Mouse (Mus musculus) myocyte (in vitro differentiated cells): ENCODE results near the gene Med12. TPM values are rescaled to one million over a fixed set of nuclear protein-coding genes. Genes with fewer than 3 reads are reported as not detected.

ENCODE experiments used
- H3K27me3 ChIP-seq: one replicate; pipeline ENCODE4 v1.6.1; 2011; ENCODE audit not compliant: control insufficient read depth, insufficient read depth, insufficient read length
- H3K36me3 ChIP-seq: one replicate; pipeline ENCODE4 v1.6.1; 2011; ENCODE audit not compliant: control insufficient read depth, insufficient read depth
- H3K4me2 ChIP-seq: one replicate; pipeline ENCODE4 v1.6.1; 2011; ENCODE audit warnings: low read depth, control low read depth
- H3K4me3 ChIP-seq: one replicate; pipeline ENCODE4 v1.5.1; 2011; ENCODE audit warnings: mild to moderate bottlenecking, control low read depth, moderate library complexity
- H3K79me2 ChIP-seq: one replicate; pipeline ENCODE4 v1.6.1; 2011; ENCODE audit not compliant: control insufficient read depth, insufficient read depth
- H3ac ChIP-seq: one replicate; pipeline ENCODE4 v1.6.1; 2011; ENCODE audit not compliant: control insufficient read depth, insufficient read length
- CEBPB ChIP-seq: IDR thresholded peaks from 2 replicates; pipeline ENCODE4 v1.6.1; 2011; ENCODE audit warnings: mild to moderate bottlenecking, moderate library complexity; ENCODE audit not compliant: poor library complexity, insufficient read depth, severe bottlenecking
- E2F4 ChIP-seq: IDR thresholded peaks from one replicate; pipeline ENCODE4 v1.6.1; 2011; ENCODE audit warnings: mild to moderate bottlenecking, control low read depth, moderate library complexity; ENCODE audit not compliant: insufficient read depth
- MAX ChIP-seq: IDR thresholded peaks from one replicate; pipeline ENCODE4 v1.6.1; 2011; ENCODE audit warnings: low read depth, mild to moderate bottlenecking, control low read depth
- MYOD1 ChIP-seq, 3 experiments: IDR thresholded peaks; one replicate each; pipeline ENCODE4 v1.6.1; 2011; ENCODE audit warnings: control low read depth in 2 of 3, low read depth in 2 of 3, mild to moderate bottlenecking in 2 of 3, moderate library complexity in 1 of 3; ENCODE audit not compliant: insufficient read length in 2 of 3, control insufficient read depth in 1 of 3
- MYOG ChIP-seq, 3 experiments: IDR thresholded peaks; one replicate each; pipeline ENCODE4 v1.6.1; 2011; ENCODE audit warnings: control low read depth in 2 of 3, low read depth in 2 of 3, mild to moderate bottlenecking in 2 of 3; ENCODE audit not compliant: insufficient read length in 2 of 3, control insufficient read depth in 1 of 3, insufficient read depth in 1 of 3
- POLR2A ChIP-seq: IDR thresholded peaks from one replicate; pipeline ENCODE4 v1.6.1; 2011; ENCODE audit warnings: low read depth, mild to moderate bottlenecking, control low read depth, moderate library complexity; ENCODE audit not compliant: insufficient read length
- POLR2AphosphoS2 ChIP-seq: IDR thresholded peaks from one replicate; pipeline ENCODE4 v1.6.1; 2011; ENCODE audit warnings: low read depth, control low read depth; ENCODE audit not compliant: insufficient read length
- REST ChIP-seq: IDR thresholded peaks from one replicate; pipeline ENCODE4 v1.6.1; 2011; ENCODE audit warnings: mild to moderate bottlenecking, control low read depth, moderate library complexity; ENCODE audit not compliant: insufficient read depth, insufficient read length
- SRF ChIP-seq: IDR thresholded peaks from one replicate; pipeline ENCODE4 v1.6.1; 2011; ENCODE audit warnings: low read depth; ENCODE audit not compliant: control insufficient read depth, insufficient read length
- TCF12 ChIP-seq: IDR thresholded peaks from one replicate; pipeline ENCODE4 v1.6.1; 2011; ENCODE audit warnings: mild to moderate bottlenecking, control low read depth; ENCODE audit not compliant: poor library complexity, insufficient read depth, severe bottlenecking
- TCF3 ChIP-seq: IDR thresholded peaks from one replicate; pipeline ENCODE4 v1.6.1; 2011; ENCODE audit warnings: low read depth, control low read depth; ENCODE audit not compliant: insufficient read length
- USF1 ChIP-seq: IDR thresholded peaks from one replicate; pipeline ENCODE4 v1.6.1; 2011; ENCODE audit warnings: low read depth, mild to moderate bottlenecking, control low read depth, moderate library complexity
- polyA plus RNA-seq: library from polyadenylated mRNA; unstranded; fragments of >200 nt; fragmentation: generic; extraction: Trizol; gene quantifications from one replicate; pipeline ENCODE4 v1.2.1, GENCODE M21; 2012; ENCODE audit warnings: missing spikeins

The Med12 gene
- polyA plus RNA-seq, 1 experiment: 29.6 TPM

DNA sequence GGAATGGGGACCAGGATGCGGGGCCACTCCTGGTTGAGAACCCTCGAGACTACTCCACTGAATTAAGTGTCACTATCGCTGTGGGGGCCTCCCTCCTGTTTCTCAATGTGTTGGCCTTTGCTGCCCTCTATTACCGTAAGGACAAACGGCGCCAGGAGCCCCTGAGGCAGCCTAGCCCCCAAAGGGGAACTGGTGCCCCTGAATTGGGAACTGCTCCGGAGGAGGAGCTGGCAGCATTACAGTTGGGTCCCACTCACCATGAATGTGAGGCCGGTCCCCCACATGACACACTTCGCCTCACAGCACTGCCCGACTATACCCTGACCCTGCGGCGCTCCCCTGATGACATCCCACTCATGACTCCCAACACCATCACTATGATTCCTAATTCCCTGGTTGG lies 45.9 kb downstream of the Med12 start:
- TF ChIP-seq E2F4: no peak
- TF ChIP-seq MYOD1 (IDR thresholded peaks at IDR 0.05; ENCODE audit: control insufficient read depth in 1 of 3, insufficient read length in 2 of 3, low read depth in 2 of 3): no peak
- no peak for TF ChIP-seq REST
- no peak for TF ChIP-seq POLR2AphosphoS2
- TF ChIP-seq POLR2A: no peak
- H3K36me3 ChIP-seq: no peaks in the 10 kb centered on the region
- H3K27me3 ChIP-seq: no peaks in the 10 kb centered on the region
- no peaks in the 10 kb centered on the region for H3K79me2 ChIP-seq
- H3K4me3 ChIP-seq: no peak overlapping the region
- H3ac ChIP-seq: no peak overlapping the region
- no peak overlapping the region for H3K4me2 ChIP-seq

GRCm38 (mm10) chrX:101325989-101326899 lies 52.4 kb downstream of the Med12 start:
- Histone ChIP-seq H3K36me3 (no peaks in the 10 kb centered on the region), H3K4me3 (no peak overlapping the region), H3ac (no peak overlapping the region), H3K79me2 (no peaks in the 10 kb centered on the region), H3K4me2 (no peak overlapping the region), H3K27me3 (no peaks in the 10 kb centered on the region)
- no peak for TF ChIP-seq POLR2AphosphoS2
- TF ChIP-seq SRF: no peak
- no peak for TF ChIP-seq REST
- TF ChIP-seq MYOD1 (IDR thresholded peaks at IDR 0.05; ENCODE audit: control insufficient read depth in 1 of 3, insufficient read length in 2 of 3, low read depth in 2 of 3): no peak
- no peak for TF ChIP-seq USF1
- TF ChIP-seq TCF3: no peak

GRCm38 (mm10) chrX:101329372-101330028 lies 55.7 kb downstream of the Med12 start:
- no peaks in the 10 kb centered on the region for H3K36me3 ChIP-seq
- no peaks in the 10 kb centered on the region for H3K79me2 ChIP-seq
- H3K4me2 ChIP-seq: peak overlapping the region; percentile 65
- H3K27me3 ChIP-seq: no peaks in the 10 kb centered on the region
- H3K4me3 ChIP-seq: no peak overlapping the region
- no peak for TF ChIP-seq MYOG (IDR thresholded peaks at IDR 0.05; ENCODE audit: control insufficient read depth in 1 of 3, insufficient read depth in 1 of 3, insufficient read length in 2 of 3, low read depth in 2 of 3)
- TF ChIP-seq TCF12: no peak
- no peak for TF ChIP-seq POLR2A
- TF ChIP-seq CEBPB: no peak
- TF ChIP-seq POLR2AphosphoS2: no peak
- no peak for TF ChIP-seq REST
- no peak for TF ChIP-seq MYOD1 (IDR thresholded peaks at IDR 0.05; ENCODE audit: control insufficient read depth in 1 of 3, insufficient read length in 2 of 3, low read depth in 2 of 3)
- TF ChIP-seq TCF3: no peak
- no peak for TF ChIP-seq MAX
- TF ChIP-seq USF1: no peak
- TF ChIP-seq SRF: no peak
- no peak for TF ChIP-seq E2F4
- no peak overlapping the region for H3ac ChIP-seq

- no peaks in the 10 kb centered on the region for H3K36me3 ChIP-seq
- H3K79me2 ChIP-seq: no peaks in the 10 kb centered on the region
- peak overlapping the region; percentile 70 for H3K4me2 ChIP-seq
- no peaks in the 10 kb centered on the region for H3K27me3 ChIP-seq
- H3ac ChIP-seq: no peak overlapping the region
- TF ChIP-seq CEBPB (no peak), TCF3 (no peak)
- peak overlapping the region; percentile 26 for H3K4me3 ChIP-seq
Observed at GRCm38 (mm10) chrX:101332031-101332374, 58.2 kb downstream of the Med12 start.

DNA sequence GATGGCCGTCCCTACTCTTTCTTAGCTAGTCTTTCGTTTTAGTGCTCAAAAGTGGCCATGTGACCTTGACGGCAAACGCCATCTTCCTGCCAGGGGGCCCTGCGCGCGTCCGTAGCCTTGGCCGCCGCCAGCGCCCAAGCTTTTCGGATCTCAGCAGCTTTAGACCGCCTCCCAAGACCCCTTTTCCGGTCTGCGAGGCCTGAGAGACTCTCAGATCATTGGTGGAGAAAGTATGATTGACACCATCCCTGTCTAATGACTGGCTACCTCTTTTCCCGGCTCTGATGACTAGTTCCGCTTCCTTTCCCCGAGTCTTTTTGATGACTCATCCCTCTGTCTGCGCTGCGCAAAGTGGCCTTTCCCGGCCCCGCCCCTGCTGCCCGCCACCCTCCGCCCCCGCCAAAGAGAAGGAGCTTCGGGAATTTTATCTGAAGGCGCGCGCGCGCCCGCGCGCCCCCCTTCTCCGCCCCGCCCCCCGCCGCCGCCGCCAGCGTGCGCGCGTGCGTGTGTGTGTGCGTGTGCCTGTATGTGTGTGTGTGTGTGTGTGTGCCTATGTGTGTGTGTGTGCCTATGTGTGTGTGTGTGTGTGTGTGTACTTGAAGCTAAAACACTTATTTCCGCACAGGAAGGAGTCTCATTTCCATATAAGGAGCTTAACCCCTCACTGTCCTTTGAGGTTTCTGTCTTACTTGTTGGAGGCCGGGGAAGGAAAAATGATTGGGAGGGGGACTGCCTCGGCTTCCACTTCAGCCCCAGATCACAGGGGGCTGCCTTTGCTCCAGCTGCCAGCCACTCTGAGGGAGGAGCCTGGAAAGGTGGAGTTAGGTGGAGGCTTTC lies 58.8 kb downstream of the Med12 start:
- no peak for TF ChIP-seq TCF3
- TF ChIP-seq CEBPB: no peak
- TF ChIP-seq MYOG (IDR thresholded peaks at IDR 0.05; ENCODE audit: control insufficient read depth in 1 of 3, insufficient read depth in 1 of 3, insufficient read length in 2 of 3, low read depth in 2 of 3): peak in 1 of 3 experiments; percentile 5
- no peak for TF ChIP-seq TCF12
- TF ChIP-seq POLR2AphosphoS2: peak; percentile 52
- no peak for TF ChIP-seq MAX
- TF ChIP-seq SRF: peak; percentile 75
- TF ChIP-seq MYOD1 (IDR thresholded peaks at IDR 0.05; ENCODE audit: control insufficient read depth in 1 of 3, insufficient read length in 2 of 3, low read depth in 2 of 3): peak in 1 of 3 experiments; percentile 11
- no peak for TF ChIP-seq E2F4
- no peak for TF ChIP-seq REST
- peak; percentile 73 for TF ChIP-seq POLR2A
- peak; percentile 55 for TF ChIP-seq USF1
- no peaks in the 10 kb centered on the region for H3K79me2 ChIP-seq
- H3K36me3 ChIP-seq: no peaks in the 10 kb centered on the region
- no peaks in the 10 kb centered on the region for H3K27me3 ChIP-seq
- peak overlapping the region; percentile 70 for H3K4me2 ChIP-seq
- peak overlapping the region; percentile 26 for H3K4me3 ChIP-seq
- H3ac ChIP-seq: no peak overlapping the region
